Mouse (Mus musculus) left cerebral cortex, postnatal 36 days (tissue): ENCODE data around the gene Sugp2. TPM values are rescaled to one million over a fixed set of nuclear protein-coding genes. Genes with fewer than 3 reads are reported as not detected.

ENCODE experiments used
- DNase-seq, 2 experiments: peaks; one replicate each; pipeline ENCODE4 v3.0.0; 2021 to 2022; ENCODE audit warnings: low spot score in 2 of 2, mixed read lengths in 1 of 2
- intact Hi-C: fragments of 180-260 bp; cut with DNase I; formaldehyde crosslinking; loops from one replicate; pipeline ENCODE4 v1.15.1; 2025
- total RNA-seq, 2 experiments: library from RNA; stranded (reverse); gene quantifications; 2 replicates each; pipeline ENCODE4 v1.2.3; 2021

Sugp2 gene
- total RNA-seq, 2 experiments from 2014 or later: 105 to 126 TPM

DNA sequence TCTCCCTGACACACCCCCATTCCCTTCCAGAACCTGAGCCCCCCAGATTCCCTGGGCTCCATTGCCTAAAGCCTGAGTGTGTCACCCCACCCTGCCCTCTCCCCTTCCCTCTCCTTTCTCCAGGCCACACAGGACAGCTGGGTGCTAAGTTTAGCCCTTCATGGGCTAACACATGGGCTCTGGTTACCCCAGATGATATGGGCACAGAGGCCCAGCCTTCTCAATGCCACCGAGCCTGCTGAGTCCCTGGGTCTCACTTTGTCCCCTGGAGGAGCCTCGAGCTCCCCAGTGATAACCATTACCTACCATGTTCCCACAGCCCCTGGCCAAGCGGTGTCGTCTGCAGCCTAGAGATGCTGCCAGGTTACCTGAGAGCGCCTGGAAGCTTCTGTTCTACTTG is 83.8 kb downstream of the Sugp2 start:
- DNase-seq: no peak

DNA sequence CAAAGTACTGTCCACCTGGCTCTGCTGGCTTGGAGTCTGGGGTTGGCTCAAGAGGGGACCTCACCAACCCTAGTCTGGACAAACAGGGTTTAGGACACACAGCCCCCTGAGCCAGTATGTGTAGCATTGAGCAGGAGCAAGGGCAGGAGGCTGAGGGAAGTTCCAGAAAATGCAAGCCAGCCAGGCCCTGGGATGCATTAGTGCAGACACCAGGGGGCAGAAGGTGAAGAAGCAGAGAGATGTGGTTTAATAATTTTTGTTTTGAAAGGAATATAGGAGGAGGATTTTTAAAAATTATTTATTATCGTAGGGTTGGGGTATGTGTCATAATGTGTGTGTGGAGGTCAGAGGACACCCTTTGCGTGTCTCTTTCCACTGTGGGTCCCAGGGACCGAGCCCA is 89.7 kb downstream of the Sugp2 start:
- no peak for DNase-seq
- intact Hi-C loops: no loop called here

More for the DNA sequence above, 83.8 kb downstream of the Sugp2 start:
- intact Hi-C loops: no loop called here

DNA sequence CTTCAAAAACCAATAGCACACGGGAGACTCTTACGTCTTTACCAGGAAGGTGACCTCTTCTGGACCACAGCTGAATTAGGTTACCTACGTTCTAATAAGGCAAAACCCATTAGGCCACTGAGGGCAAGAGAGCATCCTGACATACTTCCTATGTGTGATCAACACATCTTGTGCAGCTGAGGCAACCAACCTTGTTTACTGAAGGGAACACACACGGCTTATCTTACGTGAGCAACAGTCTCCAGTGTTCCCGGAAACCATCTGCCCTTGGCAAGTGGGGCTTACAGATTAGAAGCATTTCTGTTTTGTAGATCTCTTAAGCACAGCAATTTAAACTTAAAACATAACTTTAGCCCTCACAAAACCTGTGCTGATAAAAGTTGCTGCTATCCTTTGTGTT is 93.5 kb downstream of the Sugp2 start:
- intact Hi-C loops: no loop called here
- no peak for DNase-seq

DNA sequence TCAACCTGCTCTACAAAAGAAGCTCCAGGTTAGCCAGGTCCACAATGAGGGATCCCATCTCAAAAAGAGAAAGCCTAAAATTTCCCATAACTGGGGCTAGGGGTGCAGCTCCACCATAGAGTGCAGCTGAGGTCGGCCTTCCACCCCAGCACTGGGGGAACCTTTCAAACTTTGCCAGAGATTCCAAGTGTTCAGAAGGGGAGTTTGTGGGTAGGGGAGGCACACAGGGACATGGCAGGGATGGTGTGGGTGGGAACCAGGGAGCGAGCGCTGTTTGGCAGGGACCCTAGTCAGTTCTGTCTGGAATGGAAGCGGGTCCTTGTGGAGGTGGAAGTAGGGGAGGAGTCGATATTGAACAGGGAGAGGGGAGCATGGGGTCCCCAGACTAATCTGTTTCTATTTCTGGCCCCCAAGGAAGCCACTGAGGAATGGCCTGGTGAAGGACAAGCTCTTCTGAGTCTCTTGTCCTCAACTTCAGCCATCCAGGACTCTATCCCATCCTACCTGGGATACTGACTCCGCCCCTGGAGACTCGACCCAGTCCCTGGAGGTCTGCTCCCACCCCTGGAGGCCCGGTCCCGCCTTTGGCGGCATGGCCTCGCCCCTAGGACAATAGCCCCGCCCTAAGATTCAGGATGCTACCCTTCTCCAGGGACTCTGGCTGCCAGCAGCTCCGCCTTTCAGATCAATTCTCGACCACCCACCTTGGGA is 95.3 kb downstream of the Sugp2 start, which contains the start of gene Gdf1:
Gene Gdf1, plus strand, starts transcription at position 694 of the 711 bp plus-strand sequence.
- intact Hi-C loops: no loop called here
- DNase-seq: no peak

Other genes with a start within 250 kb of the Sugp2 start
- gene Gatad2a, start 237.8 kb upstream of the Sugp2 start, total RNA-seq: 10 to 100 TPM; 27.3 to 27.6 TPM
- 10 to 100 TPM; 71.3 to 78.7 TPM for gene Mau2, start 191.5 kb upstream of the Sugp2 start, total RNA-seq
- gene Sugp1, start 191.4 kb upstream of the Sugp2 start, total RNA-seq: 10 to 100 TPM; 48.5 to 53.4 TPM
- gene Tm6sf2, start 161.3 kb upstream of the Sugp2 start, total RNA-seq: 1 to 10 TPM; 1.5 TPM
- 10 to 100 TPM; 78.4 to 95.6 TPM for gene Hapln4, start 150.8 kb upstream of the Sugp2 start, total RNA-seq
- gene Ncan, start 113.4 kb upstream of the Sugp2 start, total RNA-seq: 100 to 1,000 TPM; 192 to 201 TPM
- 10 to 100 TPM; 18.5 to 27.4 TPM for gene Nr2c2ap, start 102.9 kb upstream of the Sugp2 start, total RNA-seq
- gene Rfxank, start 95.1 kb upstream of the Sugp2 start, total RNA-seq: 10 to 100 TPM; 12.7 to 16.7 TPM
- 10 to 100 TPM; 47.9 to 50.5 TPM for gene Borcs8, start 94.7 kb upstream of the Sugp2 start, total RNA-seq
- under 1 TPM; 0.61 to 0.64 TPM for gene Mef2b, start 94.5 kb upstream of the Sugp2 start, total RNA-seq
- gene Tmem161a, start 61.9 kb upstream of the Sugp2 start, total RNA-seq: 10 to 100 TPM; 42.9 to 60.1 TPM
- 10 to 100 TPM; 29.7 to 45.9 TPM for gene Slc25a42, start 21.9 kb upstream of the Sugp2 start, total RNA-seq
- gene Armc6, start 240 bp downstream of the Sugp2 start, total RNA-seq: 10 to 100 TPM; 37.4 to 42.2 TPM
- 1 to 10 TPM; 9.1 to 9.6 TPM for gene Homer3, start 48.6 kb downstream of the Sugp2 start, total RNA-seq
- gene Ddx49, start 68.3 kb downstream of the Sugp2 start, total RNA-seq: 10 to 100 TPM; 47.8 to 49.8 TPM
- gene Cope, start 68.3 kb downstream of the Sugp2 start, total RNA-seq: 100 to 1,000 TPM; 124 to 139 TPM
- gene Cers1, start 81.5 kb downstream of the Sugp2 start, total RNA-seq: 100 to 1,000 TPM; 101 to 104 TPM
- gene Gdf1, start 95.6 kb downstream of the Sugp2 start, total RNA-seq: 10 to 100 TPM; 15.3 to 23.7 TPM
- 10 to 100 TPM; 59.2 to 66.3 TPM for gene Upf1, start 119.1 kb downstream of the Sugp2 start, total RNA-seq
- under 1 TPM; 0.25 to 0.88 TPM for gene Comp, start 139.3 kb downstream of the Sugp2 start, total RNA-seq
- 100 to 1,000 TPM; 116 to 140 TPM for gene Crtc1, start 205.4 kb downstream of the Sugp2 start, total RNA-seq
- gene Klhl26, start 242.7 kb downstream of the Sugp2 start, total RNA-seq: 10 to 100 TPM; 43.6 to 44.6 TPM